Mouse (Mus musculus) liver, embryonic 15.5 days (tissue): ENCODE data around the gene Tdp1. TPM values are rescaled to one million over a fixed set of nuclear protein-coding genes. Genes with fewer than 3 reads are reported as not detected.

ENCODE experiments used
- ATAC-seq: fragments of 200-750 bp; cut with Nextera tagmentation; 2 replicates; pipeline ENCODE4 v1.8.0; 2017; ENCODE audit warnings: moderate number of reproducible peaks, mild to moderate bottlenecking, moderate library complexity; ENCODE audit not compliant: insufficient read depth
- H3K27ac ChIP-seq: fragments of 300-500 bp; sonication (generic); replicated peaks from 2 replicates; pipeline ENCODE4 v1.5.1; 2015; ENCODE audit warnings: mild to moderate bottlenecking, inconsistent platforms
- H3K27me3 ChIP-seq: fragments of 300-500 bp; sonication (generic); 2 replicates; pipeline ENCODE4 v1.6.1; 2015; ENCODE audit warnings: mild to moderate bottlenecking, inconsistent platforms
- H3K36me3 ChIP-seq: fragments of 300-500 bp; sonication (generic); replicated peaks from 2 replicates; pipeline ENCODE4 v1.6.1; 2015; ENCODE audit warnings: moderate library complexity, mild to moderate bottlenecking, inconsistent platforms
- H3K4me1 ChIP-seq: fragments of 300-500 bp; sonication (generic); replicated peaks from 2 replicates; pipeline ENCODE4 v1.6.1; 2015; ENCODE audit warnings: inconsistent platforms
- H3K4me2 ChIP-seq: fragments of 300-500 bp; sonication (generic); 2 replicates; pipeline ENCODE4 v1.6.1; 2015; ENCODE audit warnings: moderate library complexity, mild to moderate bottlenecking, inconsistent platforms
- H3K4me3 ChIP-seq: fragments of 300-500 bp; sonication (generic); replicated peaks from 2 replicates; pipeline ENCODE4 v1.5.1; 2015; ENCODE audit warnings: mild to moderate bottlenecking, inconsistent platforms
- H3K9ac ChIP-seq: fragments of 300-500 bp; sonication (generic); 2 replicates; pipeline ENCODE4 v1.6.1; 2015; ENCODE audit warnings: moderate library complexity, mild to moderate bottlenecking, inconsistent platforms
- H3K9me3 ChIP-seq: fragments of 300-500 bp; sonication (generic); replicated peaks from 2 replicates; pipeline ENCODE4 v1.6.1; 2016; ENCODE audit warnings: inconsistent platforms
- WGBS: fragments of 180-500 bp; shearing (Covaris S2); methylation state at CpG from one replicate; pipeline ENCODE4 v1.1.7; 2015; ENCODE audit warnings: mixed read lengths; ENCODE audit not compliant: insufficient replicate concordance; 5-methylcytosine and 5-hydroxymethylcytosine counted together
- polyA plus RNA-seq: library from polyadenylated mRNA; unstranded; fragments of >200 nt; fragmentation: Nextera tagmentation; extraction: Ambion mirVana; gene quantifications from 2 replicates; pipeline ENCODE4 v1.2.1, GENCODE M21; 2015

Tdp1 gene
- polyA plus RNA-seq, 1 experiment from 2014 or later, result 23.3 TPM

GRCm38 (mm10) chr12:99929160-99929559 is 44.8 kb downstream of the Tdp1 start:
- no peak for ATAC-seq
- Histone ChIP-seq H3K4me3 (no peak overlapping the region), H3K9me3 (no peaks in the 10 kb centered on the region), H3K27ac (no peak overlapping the region), H3K4me1 (no peaks in the 10 kb centered on the region), H3K36me3 (no peaks in the 10 kb centered on the region; the same call in 1 of the 2 replicates), H3K9ac (no peak overlapping the region), H3K4me2 (no peak overlapping the region), H3K27me3 (no peaks in the 10 kb centered on the region)
- 61% methylated on average over 1 of the region's 1 CpGs for WGBS

DNA sequence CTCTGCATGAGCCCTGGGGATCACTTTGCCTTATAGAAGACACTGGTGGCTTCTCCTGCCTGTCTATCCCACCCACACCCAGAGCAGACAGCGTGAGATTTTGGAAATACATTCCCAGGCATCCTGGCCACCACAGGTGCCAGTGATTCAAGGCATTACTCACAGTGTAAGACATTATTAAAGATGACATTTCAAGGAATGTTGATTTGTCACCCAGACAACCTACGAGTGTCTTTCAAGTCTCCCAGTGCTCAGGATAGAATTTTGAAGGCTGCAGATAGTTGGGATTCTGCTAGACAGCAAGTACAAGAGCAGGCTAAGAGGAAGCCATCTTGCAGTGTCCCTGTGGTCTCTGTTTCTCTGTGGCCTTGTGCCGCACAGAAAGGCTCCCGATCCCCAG is 47.9 kb downstream of the Tdp1 start:
- 75% methylated on average over 4 of the region's 4 CpGs for WGBS
- no peak overlapping the region for H3K4me3 ChIP-seq
- H3K36me3 ChIP-seq, result no peaks in the 10 kb centered on the region; the same call in 1 of the 2 replicates
- no peaks in the 10 kb centered on the region for H3K4me1 ChIP-seq
- ATAC-seq, result no peak
- no peaks in the 10 kb centered on the region for H3K27me3 ChIP-seq
- no peak overlapping the region for H3K27ac ChIP-seq
- H3K9ac ChIP-seq, result no peak overlapping the region
- H3K9me3 ChIP-seq, result no peaks in the 10 kb centered on the region
- no peak overlapping the region for H3K4me2 ChIP-seq

GRCm38 (mm10) chr12:99933630-99934029 is 49.3 kb downstream of the Tdp1 start:
- Histone ChIP-seq H3K27ac (no peak overlapping the region), H3K36me3 (no peaks in the 10 kb centered on the region; the same call in 1 of the 2 replicates), H3K4me3 (no peak overlapping the region), H3K9ac (no peak overlapping the region), H3K9me3 (no peaks in the 10 kb centered on the region), H3K27me3 (no peaks in the 10 kb centered on the region), H3K4me2 (no peak overlapping the region), H3K4me1 (no peaks in the 10 kb centered on the region)
- ATAC-seq, result no peak
- 74% methylated on average over 3 of the region's 3 CpGs for WGBS

DNA sequence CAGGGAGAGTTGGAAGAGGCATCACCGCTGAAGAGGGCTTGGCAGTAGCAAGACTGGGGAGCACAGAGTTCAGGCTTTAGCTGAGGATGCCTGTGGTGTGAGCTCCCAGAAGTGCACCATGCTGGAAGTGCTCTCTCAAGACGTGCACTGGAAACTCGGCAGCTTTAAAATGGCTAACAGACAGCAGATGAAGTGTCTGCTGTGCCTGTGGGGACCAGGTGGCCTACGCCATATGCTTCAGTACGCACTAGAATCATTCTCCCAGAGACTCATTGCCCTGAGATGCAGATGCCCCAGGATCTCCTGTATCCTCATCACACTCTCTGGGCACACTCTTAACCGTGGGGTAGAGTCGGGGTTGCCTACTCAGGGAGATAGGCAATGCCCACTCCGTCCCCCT is 51.1 kb downstream of the Tdp1 start:
- no peaks in the 10 kb centered on the region; the same call in 1 of the 2 replicates for H3K36me3 ChIP-seq
- no peaks in the 10 kb centered on the region for H3K4me1 ChIP-seq
- H3K4me3 ChIP-seq, result no peak overlapping the region
- no peak overlapping the region for H3K4me2 ChIP-seq
- no peak for ATAC-seq
- WGBS, result 84% methylated on average over 8 of the region's 8 CpGs
- H3K9ac ChIP-seq, result no peak overlapping the region
- H3K27me3 ChIP-seq, result no peaks in the 10 kb centered on the region
- H3K9me3 ChIP-seq, result no peaks in the 10 kb centered on the region
- no peak overlapping the region for H3K27ac ChIP-seq

GRCm38 (mm10) chr12:99938476-99938875 is 54.2 kb downstream of the Tdp1 start:
- H3K27ac ChIP-seq, result no peak overlapping the region
- no peaks in the 10 kb centered on the region for H3K9me3 ChIP-seq
- no peak overlapping the region for H3K4me2 ChIP-seq
- ATAC-seq, result no peak
- H3K4me1 ChIP-seq, result no peaks in the 10 kb centered on the region
- no peak overlapping the region for H3K9ac ChIP-seq
- 0 out of 2 replicates have a peak, but pooled peaks cover 2% of the 10 kb centered on the region for H3K36me3 ChIP-seq
- H3K27me3 ChIP-seq, result no peaks in the 10 kb centered on the region
- no peak overlapping the region for H3K4me3 ChIP-seq
- 61% methylated on average over 4 of the region's 4 CpGs for WGBS

DNA sequence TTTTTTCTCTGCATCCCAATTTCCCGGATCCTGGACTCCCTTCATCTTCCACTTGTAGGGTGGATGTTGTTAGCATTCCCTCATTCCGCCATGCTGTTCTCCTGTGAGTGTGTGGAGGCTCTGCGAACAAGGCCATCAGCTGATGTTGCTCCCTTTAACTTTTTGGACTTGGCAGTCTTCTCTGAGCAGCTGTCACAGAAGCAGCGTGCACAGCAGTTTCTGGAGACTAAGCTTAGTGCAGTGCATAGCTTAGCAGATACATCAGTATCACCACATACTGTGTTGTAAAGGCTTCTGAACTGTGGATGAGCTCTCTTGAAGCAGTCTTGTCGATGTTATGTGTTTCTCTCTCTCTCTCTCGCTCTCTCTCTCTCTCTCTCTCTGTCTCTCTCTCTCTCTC is 54.9 kb downstream of the Tdp1 start:
- H3K27ac ChIP-seq, result no peak overlapping the region
- H3K9me3 ChIP-seq, result no peaks in the 10 kb centered on the region
- no peak for ATAC-seq
- H3K27me3 ChIP-seq, result no peaks in the 10 kb centered on the region
- no peaks in the 10 kb centered on the region for H3K4me1 ChIP-seq
- no peak overlapping the region for H3K9ac ChIP-seq
- no peak overlapping the region for H3K4me3 ChIP-seq
- no peak overlapping the region for H3K4me2 ChIP-seq
- 0 out of 2 replicates have a peak, but pooled peaks cover 2% of the 10 kb centered on the region for H3K36me3 ChIP-seq
- WGBS, result 76% methylated on average over 6 of the region's 6 CpGs

DNA sequence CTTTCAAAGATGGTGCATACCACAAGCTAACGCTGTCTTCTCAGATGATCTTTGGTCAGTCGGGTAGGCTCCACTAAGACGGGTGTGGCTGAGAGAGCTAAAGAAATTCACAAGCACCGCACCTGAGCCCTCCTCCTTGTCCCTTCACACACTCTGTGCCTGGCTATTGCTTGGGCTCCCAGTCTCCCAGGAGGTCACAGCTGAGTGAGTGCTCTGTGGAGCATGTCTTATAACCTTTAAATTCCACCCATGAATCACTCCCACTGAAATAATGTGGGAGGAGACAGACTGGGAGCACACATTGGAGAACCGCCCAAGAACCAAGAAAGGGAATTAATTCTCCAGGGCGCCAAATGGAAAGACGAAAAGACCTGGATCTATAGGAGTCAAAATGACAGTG is 56.4 kb downstream of the Tdp1 start:
- Histone ChIP-seq H3K36me3 (0 out of 2 replicates have a peak, but pooled peaks cover 2% of the 10 kb centered on the region), H3K27me3 (no peaks in the 10 kb centered on the region), H3K9me3 (no peaks in the 10 kb centered on the region), H3K9ac (no peak overlapping the region), H3K27ac (no peak overlapping the region), H3K4me2 (no peak overlapping the region), H3K4me1 (no peaks in the 10 kb centered on the region), H3K4me3 (no peak overlapping the region)
- ATAC-seq, result no peak
- WGBS, result 82% methylated on average over 7 of the region's 7 CpGs

DNA sequence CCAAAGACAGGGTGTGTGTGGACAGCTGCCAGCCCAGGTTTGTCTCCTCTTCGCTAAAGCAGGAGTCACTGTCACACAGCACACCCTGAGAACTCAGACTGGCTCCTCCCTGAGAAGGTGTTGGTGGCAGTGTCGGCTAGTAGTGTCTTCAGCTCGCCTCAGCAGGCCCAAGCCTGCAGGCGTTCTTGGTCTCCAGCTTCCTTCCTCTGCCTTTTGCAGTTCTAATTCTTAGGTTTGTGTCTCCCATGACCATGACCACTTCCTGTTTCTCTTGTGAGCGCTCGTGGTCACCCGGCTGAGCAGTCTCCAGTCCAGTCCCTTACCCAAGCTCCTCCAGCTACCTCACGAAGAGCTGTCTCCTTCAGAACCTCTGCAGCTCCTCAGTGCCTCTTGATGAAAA is 58.1 kb downstream of the Tdp1 start:
- WGBS, result 38% methylated on average over 8 of the region's 8 CpGs
- H3K9me3 ChIP-seq, result no peaks in the 10 kb centered on the region
- no peak; the same call in 1 of the 2 replicates for ATAC-seq
- no peak overlapping the region for H3K4me3 ChIP-seq
- H3K4me2 ChIP-seq, result no peak overlapping the region
- H3K9ac ChIP-seq, result no peak overlapping the region
- no peaks in the 10 kb centered on the region for H3K27me3 ChIP-seq
- no peak overlapping the region for H3K27ac ChIP-seq
- H3K4me1 ChIP-seq, result no peaks in the 10 kb centered on the region
- H3K36me3 ChIP-seq, result 0 out of 2 replicates have a peak, but pooled peaks cover 2% of the 10 kb centered on the region

DNA sequence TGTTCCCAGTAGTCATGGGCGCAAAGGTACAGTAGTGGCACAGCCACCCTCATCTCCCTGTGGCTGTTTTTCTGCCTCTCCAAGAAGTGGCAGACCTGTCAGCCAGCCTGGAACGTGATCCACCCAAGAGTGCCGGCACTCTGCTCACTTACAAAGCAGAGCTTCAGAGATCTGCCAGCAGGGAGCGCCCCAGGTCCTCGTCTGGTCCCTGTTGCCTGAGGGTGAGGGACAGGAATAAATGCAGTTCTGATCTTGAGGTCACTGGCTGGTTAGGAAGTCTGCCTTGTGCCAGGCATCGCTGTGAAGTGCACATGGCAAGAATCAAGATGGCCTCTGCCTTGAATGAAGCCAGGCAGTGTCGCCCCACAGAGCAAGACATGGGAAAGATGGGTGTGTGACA is 68.6 kb downstream of the Tdp1 start:
- Histone ChIP-seq H3K4me2 (no peak overlapping the region), H3K9me3 (no peaks in the 10 kb centered on the region), H3K27me3 (no peaks in the 10 kb centered on the region), H3K4me1 (no peaks in the 10 kb centered on the region), H3K9ac (no peak overlapping the region), H3K4me3 (no peak overlapping the region), H3K27ac (no peak overlapping the region), H3K36me3 (0 out of 2 replicates have a peak, but pooled peaks cover 3% of the 10 kb centered on the region)
- ATAC-seq, result no peak
- WGBS, result 60% methylated on average over 7 of the region's 7 CpGs

GRCm38 (mm10) chr12:99956411-99956810 is 72.1 kb downstream of the Tdp1 start:
- ATAC-seq, result no peak
- Histone ChIP-seq H3K27me3 (0 out of 2 replicates have a peak, but pooled peaks cover 9% of the 10 kb centered on the region), H3K4me3 (no peak overlapping the region), H3K9ac (no peak overlapping the region), H3K4me1 (peaks cover 10% of the 10 kb centered on the region; the same call in 1 of the 2 replicates), H3K36me3 (no peaks in the 10 kb centered on the region), H3K4me2 (no peak overlapping the region), H3K27ac (no peak overlapping the region), H3K9me3 (no peaks in the 10 kb centered on the region)
- WGBS, result 28% methylated on average over 7 of the region's 7 CpGs

GRCm38 (mm10) chr12:99958068-99959060 is 74.0 kb downstream of the Tdp1 start:
- Histone ChIP-seq H3K4me1 (peaks cover 10% of the 10 kb centered on the region; the same call in 1 of the 2 replicates), H3K4me3 (no peak overlapping the region), H3K9me3 (no peaks in the 10 kb centered on the region), H3K36me3 (no peaks in the 10 kb centered on the region), H3K9ac (no peak overlapping the region), H3K4me2 (no peak overlapping the region), H3K27me3 (peaks cover 18% of the 10 kb centered on the region; the same call in 1 of the 2 replicates), H3K27ac (no peak overlapping the region)
- 63% methylated on average over 9 of the region's 9 CpGs for WGBS
- no peak for ATAC-seq
